Mouse (Mus musculus) megakaryocyte, embryonic 14.5 days (primary cell): ENCODE data around the gene Tmprss13. TPM values are rescaled to one million over a fixed set of nuclear protein-coding genes. Genes with fewer than 3 reads are reported as not detected.

ENCODE experiments used
- H3K27me3 ChIP-seq: replicated peaks from 2 replicates; pipeline ENCODE3; 2012; ENCODE audit warnings: inconsistent platforms
- H3K36me3 ChIP-seq: replicated peaks from 2 replicates; pipeline ENCODE3; 2012; ENCODE audit warnings: low read length, inconsistent platforms, mixed read lengths
- H3K4me1 ChIP-seq: 2 replicates; pipeline ENCODE4 v1.6.1; 2012; ENCODE audit warnings: inconsistent platforms
- H3K4me3 ChIP-seq: replicated peaks from 2 replicates; pipeline ENCODE3; 2012; ENCODE audit warnings: moderate library complexity, mild to moderate bottlenecking, inconsistent platforms
- H3K9me3 ChIP-seq: 2 replicates; pipeline ENCODE4 v1.6.1; 2012; ENCODE audit warnings: inconsistent platforms
- FLI1 ChIP-seq: IDR thresholded peaks from 2 replicates; pipeline ENCODE4 v1.6.1; 2012; ENCODE audit warnings: low read length, inconsistent platforms, mixed read lengths
- GATA1 ChIP-seq: IDR thresholded peaks from 3 replicates; pipeline ENCODE4 v1.6.1; 2012; ENCODE audit warnings: mixed read lengths, low read length, inconsistent platforms, borderline replicate concordance
- polyA plus RNA-seq: library from polyadenylated mRNA; stranded (reverse); fragments of >175 nt; gene quantifications from 2 replicates; pipeline ENCODE4 v1.2.3, GENCODE M21; 2012; ENCODE audit warnings: low replicate concordance; ENCODE audit not compliant: insufficient read depth

Gene Tmprss13
- polyA plus RNA-seq, result 0.02 TPM in 1 of 2 replicates, not detected in the other

- TF ChIP-seq GATA1 (no peak), FLI1 (no peak)
- Histone ChIP-seq H3K36me3 (no peaks in the 10 kb centered on the region), H3K4me1 (peaks cover 10% of the 10 kb centered on the region; the same call in 1 of the 2 replicates), H3K27me3 (peaks cover 88% of the 10 kb centered on the region), H3K9me3 (no peaks in the 10 kb centered on the region), H3K4me3 (no peak within 1 kb of the TSS)
These were observed at the start of gene Tmprss13 for GRCm38 (mm10) chr9:45318855-45319254. Gene Tmprss13, plus strand, starts transcription at chr9:45319100.

GRCm38 (mm10) chr9:45272213-45272612 is 46.7 kb upstream of the Tmprss13 start:
- H3K27me3 ChIP-seq, result no peaks in the 10 kb centered on the region
- peaks cover 97% of the 10 kb centered on the region for H3K4me1 ChIP-seq
- no peak for TF ChIP-seq GATA1
- no peak for TF ChIP-seq FLI1
- peak overlapping the region; percentile 77 for H3K4me3 ChIP-seq
- peaks cover 12% of the 10 kb centered on the region for H3K36me3 ChIP-seq
- no peaks in the 10 kb centered on the region for H3K9me3 ChIP-seq

- TF ChIP-seq GATA1, result peak; percentile 91; the same call in 2 of the 3 replicates
- peak; percentile 51; the same call in 1 of the 2 replicates for TF ChIP-seq FLI1
- H3K27me3 ChIP-seq, result no peaks in the 10 kb centered on the region
- peak overlapping the region; percentile 86 for H3K4me3 ChIP-seq
- H3K4me1 ChIP-seq, result peaks cover 95% of the 10 kb centered on the region
- H3K36me3 ChIP-seq, result no peaks in the 10 kb centered on the region
- H3K9me3 ChIP-seq, result no peaks in the 10 kb centered on the region
These were observed 44.7 kb upstream of the Tmprss13 start for GRCm38 (mm10) chr9:45274218-45274617.

- TF ChIP-seq GATA1 (no peak), FLI1 (no peak)
- peaks cover 95% of the 10 kb centered on the region for H3K4me1 ChIP-seq
These were observed 44.3 kb upstream of the Tmprss13 start for GRCm38 (mm10) chr9:45274635-45275034.

GRCm38 (mm10) chr9:45280059-45280458 is 38.8 kb upstream of the Tmprss13 start:
- peaks cover 91% of the 10 kb centered on the region for H3K4me1 ChIP-seq
- H3K27me3 ChIP-seq, result no peaks in the 10 kb centered on the region
- TF ChIP-seq GATA1, result no peak
- TF ChIP-seq FLI1, result no peak
- H3K9me3 ChIP-seq, result peaks cover 2% of the 10 kb centered on the region; the same call in 1 of the 2 replicates
- H3K36me3 ChIP-seq, result peaks cover 2% of the 10 kb centered on the region
- H3K4me3 ChIP-seq, result no peak overlapping the region

More at GRCm38 (mm10) chr9:45274635-45275034, 44.3 kb upstream of the Tmprss13 start:
- Histone ChIP-seq H3K36me3 (no peaks in the 10 kb centered on the region), H3K4me3 (peak overlapping the region; percentile 86), H3K27me3 (no peaks in the 10 kb centered on the region), H3K9me3 (no peaks in the 10 kb centered on the region)

DNA sequence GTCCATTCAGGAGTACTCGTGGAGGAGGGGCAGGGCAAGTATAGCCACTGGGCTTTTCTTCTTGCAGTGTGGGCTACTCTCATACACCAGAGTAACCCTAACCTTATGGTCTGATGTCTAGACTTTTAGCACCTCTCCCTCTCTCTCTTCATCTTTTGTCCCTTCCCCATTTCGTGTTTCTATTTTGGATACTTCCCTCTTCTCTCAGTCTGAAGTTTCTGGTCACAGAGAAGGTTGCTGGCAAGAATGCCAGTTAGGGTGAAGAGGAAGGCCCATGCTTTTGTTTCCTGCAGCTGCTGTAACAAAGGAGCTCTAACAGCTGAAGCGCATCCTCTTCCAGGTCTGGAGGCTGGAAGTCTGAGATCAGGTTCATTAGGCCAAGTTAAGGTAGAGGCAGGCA is 38.0 kb upstream of the Tmprss13 start:
- peaks cover 4% of the 10 kb centered on the region; the same call in 1 of the 2 replicates for H3K9me3 ChIP-seq
- peaks cover 5% of the 10 kb centered on the region for H3K36me3 ChIP-seq
- H3K27me3 ChIP-seq, result no peaks in the 10 kb centered on the region
- H3K4me1 ChIP-seq, result peaks cover 91% of the 10 kb centered on the region
- H3K4me3 ChIP-seq, result peak overlapping the region; percentile 83
- TF ChIP-seq GATA1 (no peak), FLI1 (no peak)

DNA sequence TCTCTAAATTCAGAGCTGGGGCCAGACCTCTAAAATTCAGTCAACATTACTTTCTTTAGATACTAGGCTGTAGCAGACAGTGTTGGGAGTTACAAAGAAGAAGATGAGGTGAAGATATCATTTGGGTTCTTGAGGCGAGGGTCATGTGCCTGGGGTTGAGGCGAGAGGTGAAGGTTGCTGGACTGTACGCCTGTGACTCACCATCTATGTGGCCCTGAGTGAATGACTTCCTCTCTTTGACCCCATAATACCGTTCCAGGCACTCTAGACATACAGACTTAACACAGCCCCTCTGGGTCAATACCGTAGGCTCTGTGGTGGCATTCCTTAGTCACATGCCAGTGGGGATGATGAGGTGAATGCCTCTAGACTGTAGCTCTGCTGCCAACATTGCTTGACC is 36.4 kb upstream of the Tmprss13 start:
- Histone ChIP-seq H3K27me3 (no peaks in the 10 kb centered on the region), H3K4me3 (no peak overlapping the region), H3K9me3 (peaks cover 4% of the 10 kb centered on the region; the same call in 1 of the 2 replicates), H3K36me3 (peaks cover 5% of the 10 kb centered on the region), H3K4me1 (peaks cover 82% of the 10 kb centered on the region)
- no peak for TF ChIP-seq GATA1
- TF ChIP-seq FLI1, result no peak

DNA sequence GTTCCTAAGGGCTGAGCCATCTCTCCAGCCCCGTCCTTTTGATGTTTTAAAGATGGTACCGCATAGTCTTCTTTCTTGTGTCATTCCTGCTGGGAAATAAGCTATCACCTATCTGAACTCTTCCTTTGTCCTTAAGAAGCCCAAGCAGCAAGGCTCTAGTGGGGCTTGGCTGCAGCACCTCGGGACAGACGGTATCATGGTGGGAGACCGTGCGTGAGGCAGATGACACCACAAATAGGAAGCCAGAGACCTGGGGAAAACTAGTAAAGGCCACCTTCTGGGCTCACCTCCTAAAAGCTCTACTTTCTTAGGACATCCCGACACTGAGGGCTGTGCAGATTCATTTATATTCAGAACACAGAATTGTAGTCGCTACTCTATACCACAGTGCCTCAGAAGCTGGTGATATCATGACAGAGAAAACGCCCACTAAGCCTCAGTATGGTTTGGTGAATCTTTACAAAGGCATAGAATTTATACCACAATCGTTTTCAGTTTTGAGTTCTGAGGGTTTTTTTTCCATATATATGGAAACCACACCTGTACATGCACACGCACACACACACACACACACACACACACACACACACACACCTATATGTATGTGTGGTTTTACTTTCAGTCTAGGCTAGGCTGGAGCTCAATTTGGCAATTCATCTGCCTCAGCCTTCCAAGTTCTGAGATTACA is 27.3 kb upstream of the Tmprss13 start:
- no peaks in the 10 kb centered on the region for H3K27me3 ChIP-seq
- no peaks in the 10 kb centered on the region for H3K36me3 ChIP-seq
- H3K9me3 ChIP-seq, result no peaks in the 10 kb centered on the region
- H3K4me1 ChIP-seq, result peaks cover 67% of the 10 kb centered on the region
- H3K4me3 ChIP-seq, result no peak overlapping the region
- TF ChIP-seq GATA1, result no peak
- no peak for TF ChIP-seq FLI1

DNA sequence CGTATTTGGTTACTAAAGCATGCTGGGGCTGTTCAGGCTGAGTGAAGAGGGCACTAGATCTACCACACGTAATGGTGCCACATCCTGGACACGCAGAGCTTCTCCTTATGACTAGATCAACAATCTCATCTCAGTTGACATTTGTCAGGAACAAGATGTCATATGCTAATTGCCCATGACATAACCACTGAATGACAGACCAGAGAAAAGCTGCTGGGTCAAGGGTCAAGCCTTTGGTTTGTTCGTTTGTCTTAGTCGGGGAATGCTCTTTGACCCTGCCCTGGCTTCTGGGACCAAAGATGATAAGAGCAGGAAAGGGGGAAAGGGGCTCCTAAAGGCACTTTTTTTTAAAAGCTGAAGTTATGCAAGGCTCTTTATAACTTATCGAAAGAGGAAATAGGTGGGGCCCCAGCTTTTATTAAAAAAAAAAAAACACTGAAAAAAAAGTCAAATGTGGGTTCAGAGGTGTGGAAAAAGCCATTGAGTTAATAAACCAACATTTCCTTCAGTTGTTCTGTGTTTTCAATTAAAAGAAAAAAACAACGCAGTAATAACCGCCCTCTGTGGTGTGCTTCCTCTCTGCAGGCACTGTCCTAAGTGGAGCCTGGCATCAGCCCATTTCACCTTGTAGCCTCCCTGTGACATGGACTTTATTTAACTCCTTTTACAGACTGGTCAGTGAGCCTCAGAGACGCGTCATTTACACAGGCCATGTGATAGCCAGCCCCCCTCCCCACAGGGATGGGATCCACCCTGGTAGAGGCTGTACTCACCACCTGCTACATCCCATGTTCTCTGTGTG is 24.5 kb upstream of the Tmprss13 start:
- peak overlapping the region; percentile 53 for H3K4me3 ChIP-seq
- TF ChIP-seq FLI1 (no peak), GATA1 (no peak)
- no peaks in the 10 kb centered on the region for H3K9me3 ChIP-seq
- H3K36me3 ChIP-seq, result no peaks in the 10 kb centered on the region
- H3K27me3 ChIP-seq, result no peaks in the 10 kb centered on the region
- peaks cover 81% of the 10 kb centered on the region for H3K4me1 ChIP-seq
